Mouse (Mus musculus) neural tube, embryonic 11.5 days (tissue): ENCODE results near the gene Arl6ip5. TPM values are rescaled to one million over a fixed set of nuclear protein-coding genes. Genes with fewer than 3 reads are reported as not detected.

Experiments used
- ATAC-seq: fragments of 200-750 bp; cut with Nextera tagmentation; 2 replicates; pipeline ENCODE4 v1.8.0; 2017; ENCODE audit warnings: moderate number of reproducible peaks, mild to moderate bottlenecking, moderate TSS enrichment, moderate library complexity; ENCODE audit not compliant: insufficient read depth, low FRiP score, low TSS enrichment
- DNase-seq: peaks from one replicate; pipeline ENCODE4 v3.0.0-alpha.2; 2015; ENCODE audit warnings: low spot score
- H3K27ac ChIP-seq: fragments of 300-500 bp; sonication (generic); 2 replicates; pipeline ENCODE4 v1.5.1; 2014; ENCODE audit warnings: low read depth, mild to moderate bottlenecking, low read length
- H3K27me3 ChIP-seq: fragments of 300-500 bp; sonication (generic); 2 replicates; pipeline ENCODE4 v1.6.1; 2014; ENCODE audit warnings: mild to moderate bottlenecking, low read length, mixed read lengths; ENCODE audit not compliant: control insufficient read depth, insufficient read depth
- H3K36me3 ChIP-seq: fragments of 300-500 bp; sonication (generic); 2 replicates; pipeline ENCODE4 v1.6.1; 2014; ENCODE audit warnings: mild to moderate bottlenecking, low read length, moderate library complexity, mixed read lengths; ENCODE audit not compliant: control insufficient read depth, insufficient read depth
- H3K4me1 ChIP-seq: fragments of 300-500 bp; sonication (generic); 2 replicates; pipeline ENCODE4 v1.6.1; 2014; ENCODE audit warnings: low read length, mixed read lengths; ENCODE audit not compliant: control insufficient read depth, insufficient read depth
- H3K4me2 ChIP-seq: fragments of 300-500 bp; sonication (generic); 2 replicates; pipeline ENCODE4 v1.6.1; 2014; ENCODE audit warnings: low read depth, mild to moderate bottlenecking, moderate library complexity
- H3K4me3 ChIP-seq: fragments of 300-500 bp; sonication (generic); 2 replicates; pipeline ENCODE4 v1.5.1; 2014; ENCODE audit warnings: low read depth, low read length
- H3K9ac ChIP-seq: fragments of 300-500 bp; sonication (generic); 2 replicates; pipeline ENCODE4 v1.6.1; 2014; ENCODE audit warnings: mild to moderate bottlenecking, low read length
- H3K9me3 ChIP-seq: fragments of 300-500 bp; sonication (generic); 2 replicates; pipeline ENCODE4 v1.6.1; 2016; ENCODE audit warnings: low read length; ENCODE audit not compliant: control insufficient read depth
- WGBS: fragments of 180-500 bp; shearing (Covaris S2); extraction: QIAGEN DNeasy Blood & Tissue Kit; methylation state at CpG from one replicate; pipeline ENCODE4 v1.1.7; 2014; 5-methylcytosine and 5-hydroxymethylcytosine counted together
- polyA plus RNA-seq: library from polyadenylated mRNA; unstranded; fragments of >200 nt; fragmentation: Nextera tagmentation; extraction: Ambion mirVana; gene quantifications from 2 replicates; pipeline ENCODE4 v1.2.1, GENCODE M21; 2014

Gene Arl6ip5
- polyA plus RNA-seq, 1 experiment from 2014 or later = 54.0 TPM

DNA sequence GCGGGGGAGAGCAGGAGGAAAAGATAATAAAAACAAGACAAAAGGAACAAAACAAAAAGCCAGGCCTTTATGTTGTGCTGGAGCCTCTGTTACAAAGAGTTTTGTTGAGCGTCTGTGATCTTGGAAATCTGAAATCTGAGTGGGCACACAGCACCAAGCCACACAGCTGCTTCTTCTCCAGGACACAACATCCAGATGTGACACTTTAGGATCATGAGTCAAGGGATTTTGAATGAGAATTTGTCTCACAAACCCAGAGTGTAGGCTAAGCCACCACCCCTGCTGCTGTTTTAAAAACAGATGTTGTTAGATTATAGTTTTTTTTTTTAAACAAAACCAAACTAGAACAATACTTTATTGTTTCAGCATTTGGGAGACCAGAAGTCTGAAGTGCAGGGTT is 61.9 kb downstream of the Arl6ip5 start:
- no peaks in the 10 kb centered on the region for H3K36me3 ChIP-seq
- no peak for ATAC-seq
- no peak overlapping the region for H3K27ac ChIP-seq
- no peak overlapping the region for H3K4me2 ChIP-seq
- WGBS = 43% methylated on average over 2 of the region's 2 CpGs
- H3K4me3 ChIP-seq = no peak overlapping the region
- no peak overlapping the region for H3K9ac ChIP-seq
- no peaks in the 10 kb centered on the region for H3K9me3 ChIP-seq
- H3K27me3 ChIP-seq = no peaks in the 10 kb centered on the region
- H3K4me1 ChIP-seq = no peaks in the 10 kb centered on the region
- DNase-seq = no peak

- H3K4me2 ChIP-seq = no peak overlapping the region
- ATAC-seq (no peak), DNase-seq (no peak)
- H3K36me3 ChIP-seq = no peaks in the 10 kb centered on the region
- no peaks in the 10 kb centered on the region for H3K27me3 ChIP-seq
- H3K4me3 ChIP-seq = no peak overlapping the region
- no peak overlapping the region for H3K9ac ChIP-seq
- no peaks in the 10 kb centered on the region for H3K9me3 ChIP-seq
- 89% methylated on average over 16 of the region's 16 CpGs for WGBS
- no peaks in the 10 kb centered on the region for H3K4me1 ChIP-seq
- no peak overlapping the region for H3K27ac ChIP-seq
Measured at GRCm38 (mm10) chr6:97273058-97273710, 62.7 kb downstream of the Arl6ip5 start.

- H3K36me3 ChIP-seq = no peaks in the 10 kb centered on the region
- no peaks in the 10 kb centered on the region for H3K9me3 ChIP-seq
- H3K4me2 ChIP-seq = no peak overlapping the region
- no peak overlapping the region for H3K27ac ChIP-seq
- WGBS = 85% methylated on average over 3 of the region's 3 CpGs
- no peak overlapping the region for H3K4me3 ChIP-seq
- H3K9ac ChIP-seq = no peak overlapping the region
- no peak for ATAC-seq
- no peaks in the 10 kb centered on the region for H3K27me3 ChIP-seq
- DNase-seq = no peak
- no peaks in the 10 kb centered on the region for H3K4me1 ChIP-seq
Measured at GRCm38 (mm10) chr6:97273777-97274176, 63.3 kb downstream of the Arl6ip5 start.

- no peak overlapping the region for H3K27ac ChIP-seq
- no peaks in the 10 kb centered on the region for H3K9me3 ChIP-seq
- H3K36me3 ChIP-seq = no peaks in the 10 kb centered on the region
- no peaks in the 10 kb centered on the region for H3K27me3 ChIP-seq
- H3K9ac ChIP-seq = no peak overlapping the region
- no peak overlapping the region for H3K4me2 ChIP-seq
- 57% methylated on average over 4 of the region's 4 CpGs for WGBS
- ATAC-seq (no peak), DNase-seq (no peak)
- H3K4me3 ChIP-seq = no peak overlapping the region
- no peaks in the 10 kb centered on the region for H3K4me1 ChIP-seq
Measured at GRCm38 (mm10) chr6:97275760-97276159, 65.3 kb downstream of the Arl6ip5 start.

- Histone ChIP-seq H3K4me2 (no peak overlapping the region), H3K9ac (no peak overlapping the region), H3K36me3 (no peaks in the 10 kb centered on the region), H3K27ac (no peak overlapping the region), H3K4me3 (no peak overlapping the region), H3K27me3 (no peaks in the 10 kb centered on the region), H3K9me3 (no peaks in the 10 kb centered on the region), H3K4me1 (no peaks in the 10 kb centered on the region)
- peak; percentile 16 for DNase-seq
- 41% methylated on average over 4 of the region's 4 CpGs for WGBS
- ATAC-seq = no peak
Measured at GRCm38 (mm10) chr6:97276366-97276765, 65.9 kb downstream of the Arl6ip5 start.

- H3K36me3 ChIP-seq = no peaks in the 10 kb centered on the region
- H3K9ac ChIP-seq = no peak overlapping the region
- H3K4me2 ChIP-seq = no peak overlapping the region
- no peaks in the 10 kb centered on the region for H3K4me1 ChIP-seq
- no peaks in the 10 kb centered on the region for H3K27me3 ChIP-seq
- ATAC-seq (no peak), DNase-seq (no peak)
- 72% methylated on average over 5 of the region's 5 CpGs for WGBS
- no peak overlapping the region for H3K27ac ChIP-seq
- no peak overlapping the region for H3K4me3 ChIP-seq
- no peaks in the 10 kb centered on the region for H3K9me3 ChIP-seq
Measured at GRCm38 (mm10) chr6:97276890-97277497, 66.5 kb downstream of the Arl6ip5 start.

DNA sequence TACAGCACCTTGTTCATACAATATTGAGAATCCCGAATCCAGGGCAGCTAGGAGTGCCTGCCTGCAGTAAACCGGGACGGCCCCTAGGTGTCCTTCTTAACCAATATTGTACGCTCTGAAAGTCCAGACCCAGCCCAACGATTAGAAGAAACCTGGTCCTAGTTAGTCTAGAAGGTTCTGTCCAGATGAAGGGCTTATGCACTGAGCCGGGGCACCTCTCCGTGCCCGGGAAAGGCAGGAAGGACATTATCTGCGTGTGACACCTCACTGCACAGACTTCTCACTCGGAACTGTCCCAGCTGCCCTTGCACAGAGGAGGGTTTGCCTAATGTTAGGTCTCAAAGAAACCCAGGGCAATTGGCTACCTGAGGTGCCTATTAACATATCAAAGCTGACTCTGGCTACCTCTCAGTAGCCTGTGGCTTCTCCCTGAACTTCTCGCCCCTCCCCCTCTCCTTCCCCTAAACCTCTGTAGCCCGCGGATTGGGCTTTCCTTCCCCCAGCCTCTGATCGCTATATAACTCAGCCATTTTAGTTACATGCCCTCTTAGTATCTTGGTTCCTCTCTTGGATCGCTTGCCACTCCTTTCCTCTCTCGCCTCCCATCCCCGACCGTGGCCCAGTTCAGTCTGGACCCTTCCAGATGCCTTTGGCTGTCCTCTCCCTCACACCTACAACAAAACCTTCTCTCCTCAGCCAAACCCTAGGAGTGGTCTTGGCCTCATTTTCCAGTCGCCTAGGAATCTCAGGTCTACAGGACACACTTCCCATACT is 67.7 kb downstream of the Arl6ip5 start:
- Histone ChIP-seq H3K36me3 (no peaks in the 10 kb centered on the region), H3K9me3 (no peaks in the 10 kb centered on the region), H3K27ac (no peak overlapping the region), H3K4me2 (peak overlapping the region; percentile 30), H3K9ac (no peak overlapping the region), H3K4me3 (no peak overlapping the region), H3K27me3 (no peaks in the 10 kb centered on the region), H3K4me1 (no peaks in the 10 kb centered on the region)
- peak; percentile 79 for DNase-seq
- 4% methylated on average over 19 of the region's 19 CpGs for WGBS
- ATAC-seq = peak; percentile 55

GRCm38 (mm10) chr6:97278878-97279277 is 68.4 kb downstream of the Arl6ip5 start:
- 57% methylated on average over 6 of the region's 6 CpGs for WGBS
- no peak for DNase-seq
- H3K36me3 ChIP-seq = no peaks in the 10 kb centered on the region
- no peak overlapping the region for H3K27ac ChIP-seq
- no peak overlapping the region for H3K9ac ChIP-seq
- H3K9me3 ChIP-seq = no peaks in the 10 kb centered on the region
- H3K4me1 ChIP-seq = no peaks in the 10 kb centered on the region
- no peaks in the 10 kb centered on the region for H3K27me3 ChIP-seq
- no peak overlapping the region for H3K4me3 ChIP-seq
- no peak for ATAC-seq
- H3K4me2 ChIP-seq = no peak overlapping the region
